Mouse (Mus musculus) G1E (cell line): ENCODE measurements around the gene Figla. TPM values are rescaled to one million over a fixed set of nuclear protein-coding genes. Genes with fewer than 3 reads are reported as not detected.
A peak's percentile ranks its signal among the peaks of the same experiment; 100 is the strongest.
"Not testable (repeated sequence)": the region's sequence is repeated elsewhere in the genome, so short reads cannot be mapped to it uniquely, and the experiment has no call there.

ENCODE experiments used
- ATAC-seq: 2 replicates; pipeline ENCODE4 v1.8.0; 2016; ENCODE audit warnings: mild to moderate bottlenecking; ENCODE audit not compliant: insufficient number of reproducible peaks, poor library complexity, low FRiP score, severe bottlenecking; ENCODE audit errors: extremely low read depth
- DNase-seq: peaks from one replicate; pipeline ENCODE4 v3.0.0; 2012; ENCODE audit warnings: low spot score
- H3K27me3 ChIP-seq: 2 replicates; pipeline ENCODE4 v1.6.1; 2012; ENCODE audit warnings: mild to moderate bottlenecking, low read length, inconsistent platforms; ENCODE audit not compliant: insufficient read depth
- H3K36me3 ChIP-seq: replicated peaks from 2 replicates; pipeline ENCODE3; 2012; ENCODE audit warnings: mild to moderate bottlenecking, inconsistent platforms
- H3K4me1 ChIP-seq: 2 replicates; pipeline ENCODE4 v1.6.1; 2012; ENCODE audit warnings: low read depth, low read length, inconsistent platforms, mixed read lengths; ENCODE audit not compliant: insufficient read depth
- H3K4me3 ChIP-seq: 2 replicates; pipeline ENCODE4 v1.5.1; 2012; ENCODE audit warnings: low read depth, mild to moderate bottlenecking, inconsistent platforms, low read length, moderate library complexity, mixed read lengths
- H3K9me3 ChIP-seq: replicated peaks from 2 replicates; pipeline ENCODE4 v1.6.1; 2012; ENCODE audit warnings: inconsistent platforms
- CTCF ChIP-seq: IDR thresholded peaks from 2 replicates; pipeline ENCODE4 v1.5.1; 2012; ENCODE audit warnings: low read depth, low read length, inconsistent platforms, mixed read lengths
- GATA1 ChIP-seq: IDR thresholded peaks from 2 replicates; pipeline ENCODE4 v1.6.1; 2012; ENCODE audit warnings: borderline replicate concordance, low read length, inconsistent platforms, mixed read lengths
- GATA2 ChIP-seq: IDR thresholded peaks from 2 replicates; pipeline ENCODE4 v1.6.1; 2012; ENCODE audit warnings: low read depth, low read length, inconsistent platforms, borderline replicate concordance
- POLR2AphosphoS5 ChIP-seq: IDR thresholded peaks from 2 replicates; pipeline ENCODE4 v1.6.1; 2012; ENCODE audit warnings: low read depth, low read length, inconsistent platforms; ENCODE audit not compliant: insufficient replicate concordance
- TAL1 ChIP-seq: conservative IDR thresholded peaks from 2 replicates; pipeline ENCODE4 v1.6.1; 2012; ENCODE audit warnings: low read depth, low read length, inconsistent platforms, mixed read lengths
- polyA plus RNA-seq: library from polyadenylated mRNA; stranded (reverse); fragments of >175 nt; gene quantifications from 2 replicates; pipeline ENCODE4 v1.2.3, GENCODE M21; 2012
- total RNA-seq, 2 experiments: library from RNA; stranded (forward) in 1 of 2; stranded (reverse) in 1 of 2; fragments of 200-1000 nt in 1 of 2; fragments of >200 nt in 1 of 2; fragmentation: Nextera tagmentation in 1 of 2; gene quantifications; 2 replicates each; pipeline ENCODE4 v1.2.3; 2014 to 2017

Gene Figla
- total and polyA plus RNA-seq, 3 experiments, result not detected

GRCm38 (mm10) chr6:85976242-85976641 is 39.7 kb upstream of the Figla start:
- peaks cover 29% of the 10 kb centered on the region for H3K27me3 ChIP-seq
- H3K4me3 ChIP-seq, result no peak overlapping the region
- peaks cover 15% of the 10 kb centered on the region for H3K9me3 ChIP-seq
- no peak for DNase-seq
- ATAC-seq, result no peak
- H3K4me1 ChIP-seq, result no peaks in the 10 kb centered on the region
- no peaks in the 10 kb centered on the region for H3K36me3 ChIP-seq
- TF ChIP-seq GATA1 (no peak), TAL1 (no peak), CTCF (no peak), POLR2AphosphoS5 (no peak), GATA2 (no peak)

- H3K4me1 ChIP-seq, result not testable (repeated sequence)
Measured at GRCm38 (mm10) chr6:85978736-85979135, 37.2 kb upstream of the Figla start.

GRCm38 (mm10) chr6:85984351-85984750 is 31.6 kb upstream of the Figla start:
- Histone ChIP-seq H3K27me3 (peaks cover 20% of the 10 kb centered on the region), H3K4me1 (no peaks in the 10 kb centered on the region), H3K9me3 (peaks cover 4% of the 10 kb centered on the region), H3K36me3 (no peaks in the 10 kb centered on the region), H3K4me3 (no peak overlapping the region)
- ATAC-seq (no peak), DNase-seq (no peak)
- no peak for TF ChIP-seq GATA2
- no peak for TF ChIP-seq TAL1
- no peak for TF ChIP-seq CTCF
- no peak for TF ChIP-seq GATA1
- TF ChIP-seq POLR2AphosphoS5, result no peak

More at GRCm38 (mm10) chr6:85978736-85979135, 37.2 kb upstream of the Figla start:
- H3K9me3 ChIP-seq, result peaks cover 15% of the 10 kb centered on the region
- peaks cover 16% of the 10 kb centered on the region for H3K27me3 ChIP-seq
- not testable (repeated sequence) for H3K36me3 ChIP-seq, H3K4me3 ChIP-seq, DNase-seq, ATAC-seq

GRCm38 (mm10) chr6:85989570-85989969 is 26.4 kb upstream of the Figla start:
- peaks cover 30% of the 10 kb centered on the region for H3K27me3 ChIP-seq
- H3K9me3 ChIP-seq, ATAC-seq, H3K4me3 ChIP-seq, H3K36me3 ChIP-seq, DNase-seq, H3K4me1 ChIP-seq: not testable (repeated sequence)

GRCm38 (mm10) chr6:85990774-85991173 is 25.2 kb upstream of the Figla start:
- not testable (repeated sequence) for ATAC-seq, H3K4me3 ChIP-seq, DNase-seq, H3K9me3 ChIP-seq, H3K36me3 ChIP-seq, H3K4me1 ChIP-seq
- H3K27me3 ChIP-seq, result peaks cover 27% of the 10 kb centered on the region

GRCm38 (mm10) chr6:86003405-86003925 is 12.5 kb upstream of the Figla start:
- Histone ChIP-seq H3K4me3 (no peak overlapping the region), H3K27me3 (peaks cover 26% of the 10 kb centered on the region), H3K36me3 (no peaks in the 10 kb centered on the region), H3K4me1 (peaks cover 7% of the 10 kb centered on the region), H3K9me3 (peaks cover 6% of the 10 kb centered on the region)
- no peak for DNase-seq
- ATAC-seq, result no peak
- TF ChIP-seq GATA2, result no peak
- no peak for TF ChIP-seq GATA1
- peak; percentile 70 for TF ChIP-seq CTCF
- TF ChIP-seq TAL1, result no peak
- TF ChIP-seq POLR2AphosphoS5, result no peak

GRCm38 (mm10) chr6:86004271-86005148 is 11.5 kb upstream of the Figla start:
- Histone ChIP-seq H3K4me3 (no peak overlapping the region), H3K36me3 (no peaks in the 10 kb centered on the region), H3K27me3 (peaks cover 35% of the 10 kb centered on the region), H3K9me3 (peaks cover 6% of the 10 kb centered on the region), H3K4me1 (peaks cover 11% of the 10 kb centered on the region)
- TF ChIP-seq CTCF, result peak; percentile 87
- TF ChIP-seq TAL1, result no peak
- TF ChIP-seq GATA1, result no peak
- no peak for TF ChIP-seq GATA2
- TF ChIP-seq POLR2AphosphoS5, result no peak
- peak; percentile 54; the same call in 1 of the 2 replicates for ATAC-seq
- peak; percentile 77 for DNase-seq
